Mouse (Mus musculus) heart, embryonic 16.5 days (tissue): ENCODE results near the gene Thbs4. TPM values are rescaled to one million over a fixed set of nuclear protein-coding genes. Genes with fewer than 3 reads are reported as not detected.

ENCODE experiments used
- ATAC-seq: fragments of 200-750 bp; cut with Nextera tagmentation; replicated peaks from 2 replicates; pipeline ENCODE4 v1.8.0; 2017; ENCODE audit warnings: moderate number of reproducible peaks; ENCODE audit not compliant: insufficient read depth, low FRiP score; ENCODE audit errors: extremely low read depth
- H3K27ac ChIP-seq: fragments of 300-500 bp; sonication (generic); 2 replicates; pipeline ENCODE4 v1.5.1; 2014; ENCODE audit warnings: mild to moderate bottlenecking, low read length, control low read depth, moderate library complexity
- H3K27me3 ChIP-seq: fragments of 300-500 bp; sonication (generic); 2 replicates; pipeline ENCODE4 v1.6.1; 2014; ENCODE audit warnings: low read length, mixed read lengths; ENCODE audit not compliant: control insufficient read depth, insufficient read depth
- H3K36me3 ChIP-seq: fragments of 300-500 bp; sonication (generic); 2 replicates; pipeline ENCODE4 v1.6.1; 2014; ENCODE audit not compliant: control insufficient read depth, insufficient read depth
- H3K4me1 ChIP-seq: fragments of 300-500 bp; sonication (generic); 2 replicates; pipeline ENCODE4 v1.6.1; 2014; ENCODE audit warnings: low read length, mixed read lengths; ENCODE audit not compliant: control insufficient read depth, insufficient read depth
- H3K4me2 ChIP-seq: fragments of 300-500 bp; sonication (generic); 2 replicates; pipeline ENCODE4 v1.6.1; 2014; ENCODE audit warnings: low read depth, mild to moderate bottlenecking, control low read depth, low read length
- H3K4me3 ChIP-seq: fragments of 300-500 bp; sonication (generic); 2 replicates; pipeline ENCODE4 v1.5.1; 2014; ENCODE audit warnings: mild to moderate bottlenecking, control low read depth, low read length
- H3K9ac ChIP-seq: fragments of 300-500 bp; sonication (generic); 2 replicates; pipeline ENCODE4 v1.6.1; 2014; ENCODE audit warnings: low read length, control low read depth
- H3K9me3 ChIP-seq: fragments of 300-500 bp; sonication (generic); replicated peaks from 2 replicates; pipeline ENCODE4 v1.6.1; 2016; ENCODE audit warnings: low read length; ENCODE audit not compliant: control insufficient read depth
- WGBS: fragments of 180-500 bp; shearing (Covaris S2); extraction: QIAGEN DNeasy Blood & Tissue Kit; methylation state at CpG from one replicate; pipeline ENCODE4 v1.1.7; 2014; 5-methylcytosine and 5-hydroxymethylcytosine counted together
- polyA plus RNA-seq: library from polyadenylated mRNA; unstranded; fragments of >200 nt; fragmentation: Nextera tagmentation; extraction: Ambion mirVana; gene quantifications from 2 replicates; pipeline ENCODE4 v1.2.1, GENCODE M21; 2015

The Thbs4 gene
- polyA plus RNA-seq, 1 experiment from 2014 or later, result 37.5 TPM

- no peak overlapping the region for H3K9ac ChIP-seq
- no peak for ATAC-seq
- 91% methylated on average over 9 of the region's 9 CpGs for WGBS
These were observed 19.7 kb downstream of the Thbs4 start for GRCm38 (mm10) chr13:92774887-92775286.

DNA sequence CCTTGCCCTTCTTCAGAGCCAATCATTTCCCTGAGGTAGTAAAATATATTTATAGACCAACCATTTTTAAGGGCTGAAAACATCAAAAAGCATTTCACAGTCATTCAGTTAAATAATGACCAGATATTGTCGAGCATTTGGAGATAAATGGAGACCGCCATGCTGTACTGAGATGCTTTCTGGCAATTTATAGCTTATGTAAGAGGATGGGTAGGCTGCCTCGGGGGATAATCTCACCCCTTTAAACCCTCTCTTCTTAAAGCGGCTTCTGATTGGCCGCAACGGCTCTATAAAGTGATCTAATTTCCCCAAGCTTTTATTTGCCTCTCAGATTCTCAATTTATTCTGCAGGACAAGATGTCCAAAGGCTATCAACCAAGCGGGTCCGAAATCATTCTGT is 22.1 kb downstream of the Thbs4 start:
- Histone ChIP-seq H3K27ac (no peak overlapping the region), H3K36me3 (no peaks in the 10 kb centered on the region), H3K4me3 (no peak overlapping the region), H3K9ac (no peak overlapping the region), H3K9me3 (no peaks in the 10 kb centered on the region), H3K4me2 (no peak overlapping the region), H3K27me3 (no peaks in the 10 kb centered on the region), H3K4me1 (peaks cover 3% of the 10 kb centered on the region; the same call in 1 of the 2 replicates)
- ATAC-seq, result no peak
- WGBS, result 86% methylated on average over 8 of the region's 8 CpGs

More at GRCm38 (mm10) chr13:92774887-92775286, 19.7 kb downstream of the Thbs4 start:
- H3K4me1 ChIP-seq, result peaks cover 3% of the 10 kb centered on the region; the same call in 1 of the 2 replicates
- H3K36me3 ChIP-seq, result no peaks in the 10 kb centered on the region
- H3K27ac ChIP-seq, result no peak overlapping the region
- no peaks in the 10 kb centered on the region for H3K9me3 ChIP-seq
- no peak overlapping the region for H3K4me2 ChIP-seq
- H3K27me3 ChIP-seq, result no peaks in the 10 kb centered on the region
- no peak overlapping the region for H3K4me3 ChIP-seq

DNA sequence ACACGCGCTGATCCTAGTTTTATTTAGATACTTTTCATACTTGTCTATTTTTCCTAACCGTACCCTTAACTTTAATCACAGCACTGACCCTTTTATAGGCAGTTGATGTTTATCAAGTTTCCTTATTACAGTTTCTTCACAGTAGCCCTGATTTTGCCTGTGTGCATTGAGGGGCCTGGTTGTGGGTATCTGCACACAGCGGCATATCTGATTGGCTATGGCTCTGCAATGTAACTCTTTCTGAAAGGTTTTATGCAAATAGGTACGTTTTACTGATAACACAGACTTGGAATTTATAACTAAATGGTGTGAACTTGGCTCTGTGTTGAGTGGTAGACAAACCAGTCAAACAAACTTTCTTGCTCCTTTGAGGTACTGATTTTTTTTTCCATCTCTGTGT is 23.1 kb downstream of the Thbs4 start:
- Histone ChIP-seq H3K27ac (no peak overlapping the region), H3K27me3 (no peaks in the 10 kb centered on the region), H3K36me3 (no peaks in the 10 kb centered on the region), H3K4me2 (no peak overlapping the region), H3K4me1 (peaks cover 3% of the 10 kb centered on the region; the same call in 1 of the 2 replicates), H3K4me3 (no peak overlapping the region), H3K9me3 (no peaks in the 10 kb centered on the region), H3K9ac (no peak overlapping the region)
- ATAC-seq, result no peak
- 79% methylated on average over 5 of the region's 5 CpGs for WGBS

GRCm38 (mm10) chr13:92765454-92766242 is 29.0 kb downstream of the Thbs4 start:
- Histone ChIP-seq H3K9ac (no peak overlapping the region), H3K36me3 (no peaks in the 10 kb centered on the region), H3K4me3 (no peak overlapping the region), H3K4me1 (no peaks in the 10 kb centered on the region), H3K27me3 (no peaks in the 10 kb centered on the region), H3K27ac (no peak overlapping the region), H3K9me3 (no peaks in the 10 kb centered on the region), H3K4me2 (no peak overlapping the region)
- no peak for ATAC-seq
- WGBS, result 70% methylated on average over 6 of the region's 6 CpGs

- no peak for ATAC-seq
- no peak overlapping the region for H3K4me2 ChIP-seq
- no peak overlapping the region for H3K4me3 ChIP-seq
- no peaks in the 10 kb centered on the region for H3K27me3 ChIP-seq
- WGBS, result 85% methylated on average over 1 of the region's 1 CpGs
- peaks cover 13% of the 10 kb centered on the region for H3K4me1 ChIP-seq
- H3K36me3 ChIP-seq, result no peaks in the 10 kb centered on the region
- H3K9me3 ChIP-seq, result no peaks in the 10 kb centered on the region
- H3K27ac ChIP-seq, result no peak overlapping the region
- no peak overlapping the region for H3K9ac ChIP-seq
These were observed 32.3 kb downstream of the Thbs4 start for GRCm38 (mm10) chr13:92762322-92762721.

- Histone ChIP-seq H3K4me3 (no peak overlapping the region), H3K27me3 (no peaks in the 10 kb centered on the region), H3K36me3 (no peaks in the 10 kb centered on the region), H3K4me2 (no peak overlapping the region), H3K9ac (no peak overlapping the region), H3K27ac (no peak overlapping the region), H3K4me1 (peaks cover 13% of the 10 kb centered on the region), H3K9me3 (no peaks in the 10 kb centered on the region)
- 84% methylated on average over 6 of the region's 6 CpGs for WGBS
- ATAC-seq, result no peak
These were observed 34.1 kb downstream of the Thbs4 start for GRCm38 (mm10) chr13:92760519-92760918.

GRCm38 (mm10) chr13:92759096-92759495 is 35.5 kb downstream of the Thbs4 start:
- WGBS, result 51% methylated on average over 4 of the region's 4 CpGs

GRCm38 (mm10) chr13:92757972-92758585 is 36.5 kb downstream of the Thbs4 start:
- peak; percentile 80 for ATAC-seq
- no peak overlapping the region for H3K4me2 ChIP-seq
- H3K36me3 ChIP-seq, result no peaks in the 10 kb centered on the region
- H3K9ac ChIP-seq, result no peak overlapping the region
- H3K4me1 ChIP-seq, result peaks cover 13% of the 10 kb centered on the region
- H3K4me3 ChIP-seq, result no peak overlapping the region
- H3K27me3 ChIP-seq, result no peaks in the 10 kb centered on the region
- 28% methylated on average over 12 of the region's 12 CpGs for WGBS
- no peaks in the 10 kb centered on the region for H3K9me3 ChIP-seq
- peak overlapping the region; percentile 64 for H3K27ac ChIP-seq

More at GRCm38 (mm10) chr13:92759096-92759495, 35.5 kb downstream of the Thbs4 start:
- H3K9me3 ChIP-seq, result no peaks in the 10 kb centered on the region
- H3K4me1 ChIP-seq, result peaks cover 13% of the 10 kb centered on the region
- H3K9ac ChIP-seq, result no peak overlapping the region
- no peak overlapping the region for H3K4me3 ChIP-seq
- ATAC-seq, result peak; percentile 42; the same call in 1 of the 2 replicates
- H3K27me3 ChIP-seq, result no peaks in the 10 kb centered on the region
- no peaks in the 10 kb centered on the region for H3K36me3 ChIP-seq
- peak overlapping the region; percentile 64 for H3K27ac ChIP-seq
- no peak overlapping the region for H3K4me2 ChIP-seq

DNA sequence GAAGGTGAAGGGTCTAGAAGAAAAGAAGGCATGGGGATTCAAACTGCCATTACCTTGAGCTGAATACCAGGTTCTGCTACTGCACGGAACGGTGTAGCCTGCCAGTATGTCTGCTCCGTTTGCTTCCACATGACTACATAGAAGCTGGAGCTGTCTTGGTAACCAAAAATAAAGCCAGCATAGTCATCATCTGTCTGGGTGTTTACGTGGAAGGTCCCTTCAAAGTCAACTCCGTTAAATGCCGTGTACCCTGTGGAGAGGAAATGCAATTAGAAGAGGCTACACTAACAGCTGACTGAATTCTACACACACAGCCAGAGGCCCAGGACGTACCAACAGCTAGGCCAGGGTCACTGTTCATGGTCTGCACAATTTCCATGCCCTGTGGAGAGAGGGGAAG is 39.6 kb downstream of the Thbs4 start:
- ATAC-seq, result no peak
- Histone ChIP-seq H3K4me1 (peaks cover 20% of the 10 kb centered on the region), H3K36me3 (no peaks in the 10 kb centered on the region), H3K9me3 (no peaks in the 10 kb centered on the region), H3K9ac (no peak overlapping the region), H3K4me2 (no peak overlapping the region), H3K27ac (no peak overlapping the region), H3K27me3 (no peaks in the 10 kb centered on the region), H3K4me3 (no peak overlapping the region)
- 70% methylated on average over 7 of the region's 7 CpGs for WGBS
